Mouse (Mus musculus) bone marrow, adult 2 months (tissue): ENCODE results near the gene Gabpb2.

Experiments used
- CTCF ChIP-seq: fragments of 200-500 bp; IDR thresholded peaks from 2 replicates; pipeline ENCODE4 v1.5.1; 2011; ENCODE audit warnings: low read length, control low read depth; ENCODE audit not compliant: control insufficient read depth, insufficient read depth
- POLR2A ChIP-seq: fragments of 200-500 bp; IDR thresholded peaks from 2 replicates; pipeline ENCODE4 v1.6.1; 2011; ENCODE audit warnings: low read depth, mild to moderate bottlenecking, control low read depth, low read length, borderline replicate concordance; ENCODE audit not compliant: control insufficient read depth

- TF ChIP-seq CTCF (peak; percentile 92), POLR2A (no peak)
These were observed 45.5 kb upstream of the Gabpb2 start for GRCm38 (mm10) chr3:95263089-95263739.
